Mouse (Mus musculus): ENCODE results near the gene Pik3ap1.
"Not testable (repeated sequence)": the region's sequence is repeated elsewhere in the genome, so short reads cannot be mapped to it uniquely, and the experiment has no call there.

Gene Pik3ap1

DNA sequence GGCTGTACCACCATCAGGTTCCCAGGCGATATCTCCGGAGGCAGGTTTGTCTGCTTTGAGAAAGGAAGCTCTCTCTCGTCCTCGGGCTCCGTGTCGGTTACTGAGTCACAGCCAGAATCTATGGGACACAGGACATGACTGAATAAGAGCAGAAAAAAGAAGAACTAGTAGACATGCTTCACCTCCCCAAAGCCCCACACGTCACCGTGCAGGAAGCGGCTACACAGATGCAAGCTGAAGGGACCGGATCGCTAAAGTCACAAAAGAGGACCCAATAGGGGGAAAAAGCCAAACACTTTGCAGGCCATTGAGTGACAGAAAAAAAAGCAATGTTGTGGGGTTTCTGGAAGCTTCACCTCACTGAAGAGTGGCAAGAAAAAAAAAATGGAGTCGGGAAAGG lies 52.7 kb downstream of the Pik3ap1 start:
- DNase-seq (ENCODE audit: low spot score) = no peak

- no peak for DNase-seq (ENCODE audit: low spot score)
Observed at GRCm38 (mm10) chr19:41330401-41330800, 54.5 kb downstream of the Pik3ap1 start.

DNA sequence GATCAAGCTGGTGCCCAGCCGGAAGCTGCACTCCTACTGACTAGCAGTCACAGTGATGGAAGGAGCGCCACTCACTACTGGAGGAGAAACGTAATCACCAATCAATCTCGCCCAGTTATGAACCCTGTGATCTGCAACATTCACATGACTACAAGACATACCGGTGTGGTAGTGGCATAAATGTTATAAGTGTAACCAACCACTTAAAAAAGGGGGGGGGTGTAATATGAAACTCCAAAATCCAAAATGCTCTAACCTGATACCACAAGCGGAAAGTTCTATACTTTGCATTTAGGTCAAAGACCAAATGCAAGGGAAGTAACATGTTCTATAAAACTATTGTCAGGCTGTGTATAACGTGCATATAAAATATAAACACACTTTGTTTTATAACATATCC lies 54.9 kb downstream of the Pik3ap1 start:
- DNase-seq (ENCODE audit: low spot score) = no peak

- DNase-seq (ENCODE audit: low spot score) = no peak
Observed at GRCm38 (mm10) chr19:41328743-41329142, 56.2 kb downstream of the Pik3ap1 start.

DNA sequence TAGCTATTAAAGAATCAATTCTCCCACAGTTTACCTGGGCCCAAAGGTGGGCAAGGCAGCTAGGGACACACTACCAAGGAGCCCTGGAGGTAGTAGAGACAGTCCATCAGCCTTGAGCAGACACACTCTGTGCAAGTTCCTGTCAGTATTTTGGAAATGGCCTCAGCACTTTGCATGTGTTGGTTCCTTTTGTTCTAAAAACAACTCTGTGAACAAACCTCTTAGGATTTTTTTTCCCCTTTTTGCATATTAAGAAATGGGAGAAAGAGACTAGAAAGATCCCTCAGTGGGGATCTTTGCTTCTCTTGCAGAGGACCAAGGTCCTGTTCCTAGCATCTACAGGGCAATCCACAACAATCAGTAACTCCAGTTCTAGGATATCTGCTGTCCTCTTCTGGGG lies 61.1 kb downstream of the Pik3ap1 start:
- no peak for DNase-seq (ENCODE audit: low spot score)

- DNase-seq (ENCODE audit: low spot score) = no peak
Observed at GRCm38 (mm10) chr19:41323125-41323524, 61.8 kb downstream of the Pik3ap1 start.

GRCm38 (mm10) chr19:41321149-41321548 lies 63.8 kb downstream of the Pik3ap1 start:
- no peak for DNase-seq (ENCODE audit: low spot score)

DNA sequence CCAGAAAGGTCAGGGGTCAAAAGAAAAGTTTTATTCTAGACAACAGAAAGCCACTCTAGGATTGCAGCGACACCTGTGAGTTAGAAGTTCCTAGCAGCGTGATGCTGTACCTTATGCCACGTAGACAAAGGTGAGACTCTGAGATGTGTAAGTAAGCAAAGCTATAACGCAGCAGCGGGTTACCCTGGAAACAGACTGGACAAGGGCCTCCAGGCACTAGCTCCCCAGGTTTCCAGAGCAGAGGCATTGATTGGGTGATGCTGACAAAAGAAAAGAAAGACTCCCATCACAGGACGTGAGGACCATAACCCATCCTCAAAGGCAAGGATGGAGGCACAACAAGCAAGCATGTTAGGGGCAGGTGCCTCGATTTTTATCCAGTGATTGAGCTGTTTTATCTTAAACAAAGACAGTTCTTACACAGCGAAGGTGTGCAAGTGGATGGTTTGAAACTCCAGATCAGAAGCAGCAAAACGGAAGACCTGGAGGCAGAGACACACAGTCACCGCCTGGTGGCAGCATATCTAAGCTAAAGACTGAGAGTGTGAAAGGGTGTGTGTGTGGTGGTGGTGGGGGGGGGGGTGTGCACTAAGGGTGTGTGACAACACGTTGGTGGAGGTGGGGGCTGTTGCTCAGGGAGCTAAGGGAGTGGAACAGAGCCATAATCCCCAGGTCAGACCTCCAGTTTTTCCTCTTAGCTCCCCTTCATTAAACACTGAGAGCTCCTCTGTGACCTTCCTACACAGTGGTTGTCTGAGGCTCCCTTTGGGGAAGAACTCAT lies 67.4 kb downstream of the Pik3ap1 start:
- peak; percentile 27 for DNase-seq (ENCODE audit: low spot score)

GRCm38 (mm10) chr19:41314696-41315095 lies 70.2 kb downstream of the Pik3ap1 start:
- no peak for DNase-seq (ENCODE audit: low spot score)

GRCm38 (mm10) chr19:41313663-41314062 lies 71.2 kb downstream of the Pik3ap1 start:
- DNase-seq (ENCODE audit: low spot score) = no peak

- DNase-seq (ENCODE audit: low spot score) = not testable (repeated sequence)
Observed at GRCm38 (mm10) chr19:41312587-41312986, 72.3 kb downstream of the Pik3ap1 start.

GRCm38 (mm10) chr19:41312027-41312426 lies 72.9 kb downstream of the Pik3ap1 start:
- no peak for DNase-seq (ENCODE audit: low spot score)

DNA sequence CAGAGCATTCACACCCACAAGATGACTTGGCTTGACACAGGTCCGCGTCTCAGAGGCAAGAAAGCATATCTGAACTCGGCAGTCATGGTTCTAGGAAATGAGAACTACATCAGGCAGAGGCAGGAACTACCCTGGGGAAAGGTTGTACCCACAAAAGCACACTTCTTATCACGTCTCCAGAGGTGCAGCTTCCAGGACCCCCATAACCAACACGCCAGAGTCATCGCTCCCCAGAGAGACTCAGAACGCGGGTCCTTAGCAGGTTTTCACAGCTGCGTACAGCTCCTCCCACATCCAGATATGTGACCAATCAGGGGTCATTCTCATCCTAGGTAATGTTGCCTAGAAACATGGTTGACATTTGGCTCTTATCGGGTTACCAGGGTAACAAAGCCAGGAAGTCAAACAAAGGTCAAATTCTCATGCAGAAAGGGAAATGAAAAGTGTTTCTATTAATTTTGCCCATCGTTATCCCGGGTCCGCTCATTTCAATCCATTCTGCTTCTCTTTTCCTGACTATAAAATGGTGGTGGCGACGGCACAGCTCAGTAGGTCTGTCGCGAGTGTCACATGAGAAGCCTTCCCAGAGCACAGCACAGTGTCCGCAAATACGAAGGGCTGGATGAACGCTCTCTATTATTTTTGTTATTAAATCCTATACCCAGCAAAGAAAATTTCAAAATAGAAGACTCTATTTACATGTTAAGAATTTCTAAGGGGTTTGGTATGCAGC lies 73.8 kb downstream of the Pik3ap1 start:
- DNase-seq (ENCODE audit: low spot score) = no peak

DNA sequence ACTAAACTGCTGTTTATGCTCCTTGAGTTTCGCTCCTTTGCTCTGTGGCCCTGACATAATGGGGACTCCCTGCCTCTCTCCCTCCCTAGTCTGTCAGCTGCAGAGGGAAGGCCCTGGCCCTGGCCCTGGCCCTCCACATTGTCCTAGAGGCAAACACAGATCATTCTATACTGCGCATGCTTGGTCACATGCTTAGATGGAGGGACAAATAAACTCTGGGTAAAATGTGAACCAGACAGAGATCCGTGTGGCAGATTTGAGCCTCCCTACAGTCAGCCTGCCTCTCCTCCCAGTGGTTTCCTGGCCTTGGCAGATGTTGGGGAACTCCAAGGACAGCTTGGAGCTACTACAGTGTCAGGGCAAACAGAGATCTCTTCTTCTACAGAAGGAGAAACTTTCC lies 81.0 kb downstream of the Pik3ap1 start:
- DNase-seq (ENCODE audit: low spot score) = no peak

DNA sequence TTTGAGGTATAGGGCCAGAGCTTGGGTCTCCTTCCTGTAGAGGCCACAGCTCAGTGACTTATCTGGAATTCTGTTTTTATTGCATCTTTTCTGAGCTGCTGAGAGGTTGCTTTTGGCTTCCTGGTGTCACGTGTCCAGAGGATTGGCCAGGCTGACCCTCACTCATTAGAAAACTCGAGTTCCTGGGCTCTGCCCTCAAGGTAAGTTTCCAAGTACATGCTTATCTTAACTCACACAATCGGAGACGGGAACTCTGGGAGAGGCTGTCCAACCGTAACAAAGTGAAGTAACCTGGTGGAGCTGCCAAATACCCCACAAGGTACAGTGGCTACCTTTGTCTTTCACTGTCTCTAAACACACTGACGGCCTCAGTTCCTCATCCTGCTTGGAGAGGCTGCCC lies 81.5 kb downstream of the Pik3ap1 start:
- no peak for DNase-seq (ENCODE audit: low spot score)

DNA sequence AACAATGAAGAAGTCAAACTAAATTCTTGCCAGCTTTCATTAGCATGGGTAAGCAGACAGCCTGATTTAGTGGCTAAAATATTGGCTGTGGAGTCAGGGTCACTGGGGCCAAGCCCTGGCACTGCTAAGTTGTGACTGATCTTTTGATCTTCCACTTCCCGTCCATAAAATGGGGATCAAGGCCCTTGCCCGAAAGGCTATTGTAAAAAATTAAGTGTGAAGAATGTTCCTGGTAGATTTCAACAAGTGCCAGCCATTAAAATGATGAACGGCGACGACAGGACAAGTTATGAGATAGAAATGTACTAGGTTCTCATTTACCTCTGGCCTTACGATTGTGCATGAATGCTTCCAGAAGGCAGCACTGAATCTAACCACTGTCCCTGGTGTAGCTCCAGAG lies 83.0 kb downstream of the Pik3ap1 start:
- DNase-seq (ENCODE audit: low spot score) = no peak

DNA sequence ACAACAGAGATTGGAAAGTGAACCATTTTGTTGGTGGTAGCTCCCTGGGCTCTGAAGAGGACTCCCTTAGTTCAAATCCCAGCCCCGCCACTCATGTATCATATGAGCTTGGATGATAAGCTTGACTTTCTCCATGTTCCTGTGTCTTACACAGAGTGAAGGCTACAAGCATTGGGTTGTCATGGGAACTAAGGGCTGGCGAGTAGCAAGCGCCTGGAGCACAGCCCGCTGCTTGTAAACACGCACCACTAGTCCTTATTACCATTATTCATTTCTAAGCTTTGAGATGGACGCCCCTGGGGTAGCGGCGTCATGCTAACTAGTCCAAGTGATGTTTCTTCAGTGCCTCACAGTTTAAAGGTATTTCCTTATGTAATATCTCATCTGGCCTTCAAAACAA lies 85.5 kb downstream of the Pik3ap1 start:
- no peak for DNase-seq (ENCODE audit: low spot score)

GRCm38 (mm10) chr19:41290952-41291619 lies 93.8 kb downstream of the Pik3ap1 start:
- DNase-seq (ENCODE audit: low spot score) = no peak

GRCm38 (mm10) chr19:41288568-41288967 lies 96.3 kb downstream of the Pik3ap1 start:
- no peak for DNase-seq (ENCODE audit: low spot score)

DNA sequence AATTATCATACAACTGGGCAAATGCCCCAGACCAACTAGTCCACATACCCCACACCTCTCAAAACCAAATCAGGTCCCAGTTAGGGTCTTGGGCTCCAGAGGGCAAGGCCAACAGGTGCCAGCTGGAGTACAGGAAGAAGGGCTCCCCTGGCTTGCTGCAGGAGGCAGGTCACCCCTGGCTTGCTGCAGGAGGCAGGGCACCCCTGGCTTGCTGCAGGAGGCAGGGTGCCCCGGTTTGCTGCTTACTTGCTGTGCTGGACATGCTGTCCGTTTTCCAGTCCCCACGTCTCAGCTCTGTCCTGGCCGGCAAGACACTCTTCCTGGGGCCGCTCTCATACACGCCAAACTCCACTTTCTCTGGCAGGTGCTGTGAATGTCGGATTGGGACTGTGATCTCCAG lies 97.7 kb downstream of the Pik3ap1 start:
- DNase-seq (ENCODE audit: low spot score) = no peak

- DNase-seq (ENCODE audit: low spot score) = no peak
Observed at GRCm38 (mm10) chr19:41284515-41284914, 100.4 kb downstream of the Pik3ap1 start.

- no peak for DNase-seq (ENCODE audit: low spot score)
Observed at GRCm38 (mm10) chr19:41282718-41283117, 102.2 kb downstream of the Pik3ap1 start.

DNA sequence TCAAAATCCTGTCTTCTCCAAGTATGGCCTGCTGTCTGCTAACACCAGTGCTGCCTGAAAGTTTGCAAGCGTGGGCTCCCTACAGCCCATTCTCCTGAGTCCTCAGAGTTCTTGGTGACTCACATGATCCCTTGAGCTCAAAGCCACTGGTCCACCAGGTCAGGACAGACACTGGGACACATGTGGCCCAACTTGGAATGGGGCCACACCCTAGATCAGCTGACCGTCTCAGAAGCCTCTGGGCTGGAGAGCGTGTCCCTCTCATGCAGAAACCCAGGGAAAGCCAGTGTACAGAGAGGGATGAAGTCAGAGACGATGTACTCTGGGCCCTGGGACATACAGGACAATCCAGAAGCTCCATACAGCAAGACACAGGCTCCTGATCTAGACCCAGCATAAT lies 102.7 kb downstream of the Pik3ap1 start:
- DNase-seq (ENCODE audit: low spot score) = no peak
